ENCODE assay signal across 24 mouse cellular contexts in genomic region chr8:70665599-70665998, GRCm38 (mm10). TPM values are rescaled to one million over a fixed set of nuclear protein-coding genes. Genes with fewer than 3 reads are reported as not detected.
A peak's percentile ranks its signal among the peaks of the same experiment; 100 is the strongest.
DNase-seq lines count a peak whose midpoint lies in the region; ATAC-seq lines count a peak whose summit lies in the region.
"Had no signal": no experiment of that assay in that cellular context is flagged by ENCODE, and none has a peak within 500 bp of the region (broad histone marks: within the 10 kb centered on the region; RNA-seq: fewer than 3 reads in every experiment).

No protein-coding gene starts in this region.

- no peak overlapping the region for H3K4me2 ChIP-seq in hindbrain, embryonic 13.5 days
- H3K4me2 ChIP-seq in kidney, embryonic 14.5 days (replicated peaks; ENCODE audit: low read depth, low read length), result no peak overlapping the region
- H3K4me2 ChIP-seq in liver, embryonic 11.5 days, result no peak overlapping the region
- H3K4me2 ChIP-seq: heart, embryonic 13.5 days; lung, embryonic 14.5 days; midbrain, embryonic 11.5 days had no signal

- H3K27ac ChIP-seq in hindbrain, embryonic 10.5 days, result peak overlapping the region; percentile 17
- no peak overlapping the region; the same call in 1 of the 2 replicates for H3K27ac ChIP-seq in hindbrain, embryonic 13.5 days
- no peak overlapping the region for H3K27ac ChIP-seq in kidney, embryonic 14.5 days (ENCODE audit: low read depth, low read length)
- H3K27ac ChIP-seq in liver, embryonic 11.5 days (ENCODE audit: low read depth, low read length), result no peak overlapping the region
- H3K27ac ChIP-seq: heart, embryonic 13.5 days; left cerebral cortex, adult 2 months; limb, embryonic 10.5 days; macrophage had no signal

- intact Hi-C loops in heart, postnatal 10 days (cut with DNase I), result no loop called here

- H3K36me3 ChIP-seq in hindbrain, embryonic 10.5 days, result no peaks in the 10 kb centered on the region
- no peaks in the 10 kb centered on the region for H3K36me3 ChIP-seq in hindbrain, embryonic 13.5 days
- H3K36me3 ChIP-seq in kidney, embryonic 14.5 days (ENCODE audit: control insufficient read depth, insufficient read depth, low read length), result no peaks in the 10 kb centered on the region
- H3K36me3 ChIP-seq in liver, embryonic 11.5 days (ENCODE audit: control insufficient read depth, insufficient read depth, low read length), result no peaks in the 10 kb centered on the region
- H3K36me3 ChIP-seq: heart, embryonic 13.5 days; limb, embryonic 10.5 days had no signal

- H3K27me3 ChIP-seq in hindbrain, embryonic 10.5 days (ENCODE audit: insufficient read depth, poor library complexity, severe bottlenecking), result no peaks in the 10 kb centered on the region; the same call in 1 of the 2 replicates
- H3K27me3 ChIP-seq in hindbrain, embryonic 13.5 days, result no peaks in the 10 kb centered on the region
- no peaks in the 10 kb centered on the region for H3K27me3 ChIP-seq in kidney, embryonic 14.5 days (ENCODE audit: control insufficient read depth, insufficient read depth, low read length)
- no peaks in the 10 kb centered on the region for H3K27me3 ChIP-seq in liver, embryonic 11.5 days (replicated peaks; ENCODE audit: control insufficient read depth, insufficient read depth, low read length)
- H3K27me3 ChIP-seq: heart, embryonic 13.5 days had no signal

- H3K4me3 ChIP-seq in hindbrain, embryonic 10.5 days, result no peak overlapping the region
- H3K4me3 ChIP-seq in hindbrain, embryonic 13.5 days, result no peak overlapping the region
- no peak overlapping the region for H3K4me3 ChIP-seq in kidney, embryonic 14.5 days (ENCODE audit: low read length)
- no peak overlapping the region for H3K4me3 ChIP-seq in liver, embryonic 11.5 days (ENCODE audit: low read depth, low read length)
- H3K4me3 ChIP-seq: erythroblast, embryonic 14.5 days; heart, embryonic 13.5 days; left cerebral cortex, adult 2 months; limb, embryonic 10.5 days had no signal

- ATAC-seq in hindbrain, embryonic 13.5 days (ENCODE audit: low FRiP score), result no peak
- 0 out of 2 replicates have a peak, but pooled peaks have one; percentile 48 for ATAC-seq in kidney, embryonic 14.5 days (ENCODE audit: low FRiP score, low TSS enrichment)
- ATAC-seq in liver, embryonic 11.5 days (replicated peaks; ENCODE audit: low FRiP score), result no peak; the same call in 1 of the 2 replicates
- ATAC-seq: CD4-positive, CD25-positive, alpha-beta regulatory T cell, adult 4 months had no signal

- 0 out of 2 replicates have a peak, but pooled peaks cover 3% of the 10 kb centered on the region for H3K9me3 ChIP-seq in hindbrain, embryonic 10.5 days
- no peaks in the 10 kb centered on the region for H3K9me3 ChIP-seq in hindbrain, embryonic 13.5 days
- H3K9me3 ChIP-seq in kidney, embryonic 14.5 days (ENCODE audit: control insufficient read depth, low read length), result no peaks in the 10 kb centered on the region
- no peaks in the 10 kb centered on the region for H3K9me3 ChIP-seq in liver, embryonic 11.5 days (ENCODE audit: control insufficient read depth, low read length)
- H3K9me3 ChIP-seq: heart, embryonic 13.5 days; limb, embryonic 10.5 days had no signal

- H3K4me1 ChIP-seq in hindbrain, embryonic 10.5 days (replicated peaks), result peaks cover 24% of the 10 kb centered on the region
- H3K4me1 ChIP-seq in hindbrain, embryonic 13.5 days (replicated peaks), result peaks cover under 1% of the 10 kb centered on the region; the same call in 1 of the 2 replicates
- no peaks in the 10 kb centered on the region for H3K4me1 ChIP-seq in kidney, embryonic 14.5 days (ENCODE audit: control insufficient read depth, insufficient read depth, low read length)
- peaks cover 13% of the 10 kb centered on the region for H3K4me1 ChIP-seq in liver, embryonic 11.5 days (replicated peaks; ENCODE audit: control insufficient read depth, insufficient read depth, low read length)

- no peak for DNase-seq in hindbrain, embryonic 10.5 days (ENCODE audit: low spot score)
- no peak for DNase-seq in liver, embryonic 11.5 days (ENCODE audit: low spot score)
- peak; percentile 86 for DNase-seq in yolk sac, embryonic 10.5 days (ENCODE audit: low spot score)
- no peak for DNase-seq in heart, postnatal 10 days
- DNase-seq in embryo, embryonic 10.5 days (ENCODE audit: low spot score), result no peak
- no peak for DNase-seq in testis, postnatal 14 days (ENCODE audit: low spot score)
- DNase-seq: adrenal gland, adult 8-10 months; cerebellum, adult 11 months; cerebellum, postnatal 25 days; gastrocnemius, postnatal 14 days; lung, embryonic 14.5 days; right cerebral cortex, postnatal 4 days; thymus, postnatal 4 days had no signal

- H3K9ac ChIP-seq in hindbrain, embryonic 13.5 days, result no peak overlapping the region
- H3K9ac ChIP-seq in kidney, embryonic 14.5 days (ENCODE audit: low read depth, low read length), result no peak overlapping the region
- H3K9ac ChIP-seq in liver, embryonic 11.5 days (ENCODE audit: low read depth, low read length), result 0 out of 2 replicates have a peak overlapping the region, but pooled peaks have one; percentile 1
- H3K9ac ChIP-seq: heart, embryonic 13.5 days; lung, embryonic 14.5 days had no signal

- 68% methylated on average over 2 of the region's 2 CpGs for WGBS in hindbrain, embryonic 10.5 days
- WGBS in hindbrain, embryonic 13.5 days, result 78% methylated on average over 2 of the region's 2 CpGs
- WGBS in kidney, embryonic 14.5 days, result 63% methylated on average over 2 of the region's 2 CpGs
- 56% methylated on average over 2 of the region's 2 CpGs for WGBS in liver, embryonic 11.5 days

RNA-seq across cellular contexts. Expression of gene Pgpep1, which starts 5.4 kb away (rescaled TPM):
- polyA plus RNA-seq in hindbrain, embryonic 10.5 days (2016; fragmentation: Nextera tagmentation; extraction: Ambion mirVana), result 87.4 and 141 TPM in 2 replicates
- 103 and 105 TPM in 2 replicates for polyA plus RNA-seq in hindbrain, embryonic 13.5 days (2015; fragmentation: Nextera tagmentation; extraction: Ambion mirVana)
- 62.2 and 62.6 TPM in 2 replicates for polyA plus RNA-seq in kidney, embryonic 14.5 days (2014; fragmentation: Nextera tagmentation; extraction: Ambion mirVana)
- 33.7 and 34.6 TPM in 2 replicates for polyA plus RNA-seq in liver, embryonic 11.5 days (2014; fragmentation: Nextera tagmentation; extraction: Ambion mirVana)
- 10 to 100 TPM; 39.6 to 42.9 TPM for total RNA-seq in heart, postnatal 10 days (2021)

RNA-seq across cellular contexts. Expression of gene Lsm4, which starts 7.4 kb away (rescaled TPM):
- 344 and 354 TPM in 2 replicates for polyA plus RNA-seq in hindbrain, embryonic 10.5 days (2016; fragmentation: Nextera tagmentation; extraction: Ambion mirVana)
- 191 and 193 TPM in 2 replicates for polyA plus RNA-seq in hindbrain, embryonic 13.5 days (2015; fragmentation: Nextera tagmentation; extraction: Ambion mirVana)
- 353 and 447 TPM in 2 replicates for polyA plus RNA-seq in kidney, embryonic 14.5 days (2014; fragmentation: Nextera tagmentation; extraction: Ambion mirVana)
- 342 and 357 TPM in 2 replicates for polyA plus RNA-seq in liver, embryonic 11.5 days (2014; fragmentation: Nextera tagmentation; extraction: Ambion mirVana)
- 10 to 100 TPM; 82.8 to 94.1 TPM for total RNA-seq in heart, postnatal 10 days (2021)

RNA-seq across cellular contexts. Expression of gene Jund, which starts 33.1 kb away (rescaled TPM):
- polyA plus RNA-seq in hindbrain, embryonic 10.5 days (2016; fragmentation: Nextera tagmentation; extraction: Ambion mirVana), result 64.6 and 128 TPM in 2 replicates
- 79.2 and 94.3 TPM in 2 replicates for polyA plus RNA-seq in hindbrain, embryonic 13.5 days (2015; fragmentation: Nextera tagmentation; extraction: Ambion mirVana)
- polyA plus RNA-seq in kidney, embryonic 14.5 days (2014; fragmentation: Nextera tagmentation; extraction: Ambion mirVana), result 95.1 and 117 TPM in 2 replicates
- 43.0 and 47.2 TPM in 2 replicates for polyA plus RNA-seq in liver, embryonic 11.5 days (2014; fragmentation: Nextera tagmentation; extraction: Ambion mirVana)
- total RNA-seq in heart, postnatal 10 days (2021), result 100 to 1,000 TPM; 178 to 214 TPM

RNA-seq across cellular contexts. Expression of gene Gdf15, which starts 33.3 kb away (rescaled TPM):
- not detected in 2 replicates for polyA plus RNA-seq in hindbrain, embryonic 10.5 days (2016; fragmentation: Nextera tagmentation; extraction: Ambion mirVana)
- polyA plus RNA-seq in hindbrain, embryonic 13.5 days (2015; fragmentation: Nextera tagmentation; extraction: Ambion mirVana), result 0.12 and 0.14 TPM in 2 replicates
- 0.31 and 0.41 TPM in 2 replicates for polyA plus RNA-seq in kidney, embryonic 14.5 days (2014; fragmentation: Nextera tagmentation; extraction: Ambion mirVana)
- 4.2 and 4.9 TPM in 2 replicates for polyA plus RNA-seq in liver, embryonic 11.5 days (2014; fragmentation: Nextera tagmentation; extraction: Ambion mirVana)
- 1 to 10 TPM in 1 of 2 experiments, under 1 TPM in 1; 0.86 to 1.1 TPM for total RNA-seq in heart, postnatal 10 days (2021)
- total RNA-seq: gastrocnemius, postnatal 14 days; layer of hippocampus, adult 8-10 months; left cerebral cortex, adult 2 months had no signal
- polyA plus RNA-seq: CD4-positive, CD25-positive, alpha-beta regulatory T cell, adult 4 months; erythroblast, embryonic 14.5 days; limb, embryonic 10.5 days had no signal

RNA-seq across cellular contexts. Expression of gene Iqcn, which starts 37.7 kb away (rescaled TPM):
- polyA plus RNA-seq in hindbrain, embryonic 10.5 days (2016; fragmentation: Nextera tagmentation; extraction: Ambion mirVana), result 0.07 TPM in 1 of 2 replicates, not detected in the other
- polyA plus RNA-seq in hindbrain, embryonic 13.5 days (2015; fragmentation: Nextera tagmentation; extraction: Ambion mirVana), result 0.04 and 0.09 TPM in 2 replicates
- polyA plus RNA-seq in kidney, embryonic 14.5 days (2014; fragmentation: Nextera tagmentation; extraction: Ambion mirVana), result 0.12 TPM in 1 of 2 replicates, not detected in the other
- not detected in 2 replicates for polyA plus RNA-seq in liver, embryonic 11.5 days (2014; fragmentation: Nextera tagmentation; extraction: Ambion mirVana)
- under 1 TPM in 1 of 2 experiments, not detected in 1; 0.07 TPM for total RNA-seq in heart, postnatal 10 days (2021)
- polyA plus RNA-seq: erythroblast, embryonic 14.5 days; heart, embryonic 13.5 days; limb, embryonic 10.5 days; macrophage; neural tube, embryonic 14.5 days had no signal
